Mouse (Mus musculus): ENCODE data around the gene Pum1. TPM values are rescaled to one million over a fixed set of nuclear protein-coding genes. Genes with fewer than 3 reads are reported as not detected.

The Pum1 gene
- total RNA-seq, 1 experiment from 2014 or later: 44.2 TPM

Other genes starting within 250 kb of the Pum1 start
- gene Nkain1, start 89.1 kb upstream of the Pum1 start, total RNA-seq (2017): not detected in 3 replicates
- gene Sdc3, start 129.2 kb downstream of the Pum1 start, total RNA-seq (2017): 16.3 to 46.3 TPM (median 22.3 TPM) in 3 replicates
- gene Laptm5, start 249.8 kb downstream of the Pum1 start, total RNA-seq (2017): 420 to 631 TPM (median 540 TPM) in 3 replicates

Measured in monocyte, adult 5-6 weeks (primary cell).